Mouse (Mus musculus) spleen, adult 2 months (tissue): Measurements from ENCODE around the gene Lamb1.

ENCODE experiments used
- CTCF ChIP-seq: fragments of 200-500 bp; IDR thresholded peaks from 2 replicates; pipeline ENCODE4 v1.5.1; 2011; ENCODE audit warnings: mild to moderate bottlenecking, inconsistent platforms; ENCODE audit not compliant: insufficient read depth, insufficient read length, insufficient replicate concordance; ENCODE audit errors: extremely low read depth
- POLR2A ChIP-seq: fragments of 200-500 bp; IDR thresholded peaks from 2 replicates; pipeline ENCODE4 v1.6.1; 2011; ENCODE audit warnings: low read depth, low read length, inconsistent platforms

GRCm38 (mm10) chr12:31265005-31265721, at the start of gene Lamb1:
- no peak for TF ChIP-seq CTCF
- TF ChIP-seq POLR2A, result no peak
